Mouse (Mus musculus): ENCODE results near the gene Ahsg. TPM values are rescaled to one million over a fixed set of nuclear protein-coding genes. Genes with fewer than 3 reads are reported as not detected.

Gene Ahsg
- total RNA-seq, 2 experiments from 2014 or later, result not detected

- no peak for DNase-seq (ENCODE audit: low spot score in 2 of 2)
These were observed 4.4 kb upstream of the Ahsg start for GRCm38 (mm10) chr16:22886726-22887125.

GRCm38 (mm10) chr16:22888835-22889234, 2.2 kb upstream of the Ahsg start:
- DNase-seq (ENCODE audit: low spot score in 2 of 2), result no peak

- DNase-seq (ENCODE audit: low spot score in 2 of 2), result no peak
These were observed 1.4 kb upstream of the Ahsg start for GRCm38 (mm10) chr16:22889716-22890115.

GRCm38 (mm10) chr16:22891733-22892154, 667 bp downstream of the Ahsg start:
- DNase-seq (ENCODE audit: low spot score in 2 of 2), result no peak

GRCm38 (mm10) chr16:22894095-22894494, 3.0 kb downstream of the Ahsg start:
- DNase-seq (ENCODE audit: low spot score in 2 of 2), result no peak

GRCm38 (mm10) chr16:22896618-22897017, 5.5 kb downstream of the Ahsg start:
- no peak for DNase-seq (ENCODE audit: low spot score in 2 of 2)

- no peak for DNase-seq (ENCODE audit: low spot score in 2 of 2)
These were observed 8.3 kb downstream of the Ahsg start for GRCm38 (mm10) chr16:22899346-22899745.

GRCm38 (mm10) chr16:22899866-22900570, 8.9 kb downstream of the Ahsg start:
- DNase-seq (ENCODE audit: low spot score in 2 of 2), result no peak

- DNase-seq (ENCODE audit: low spot score in 2 of 2), result no peak
These were observed 10.2 kb downstream of the Ahsg start for GRCm38 (mm10) chr16:22901326-22901725.

- no peak for DNase-seq (ENCODE audit: low spot score in 2 of 2)
These were observed 18.2 kb downstream of the Ahsg start for GRCm38 (mm10) chr16:22909290-22909689.

- peak; percentile 12 to 17 for DNase-seq (ENCODE audit: low spot score in 2 of 2)
These were observed 20.9 kb downstream of the Ahsg start for GRCm38 (mm10) chr16:22911986-22912385.

- no peak for DNase-seq (ENCODE audit: low spot score in 2 of 2)
These were observed 21.8 kb downstream of the Ahsg start for GRCm38 (mm10) chr16:22912886-22913285.

- DNase-seq (ENCODE audit: low spot score in 2 of 2), result no peak
These were observed 23.2 kb downstream of the Ahsg start for GRCm38 (mm10) chr16:22914276-22914675.

GRCm38 (mm10) chr16:22918034-22918433, 27.0 kb downstream of the Ahsg start, which contains the start of gene Fetub:
Gene Fetub, plus strand, starts transcription at chr16:22918334.
- no peak for DNase-seq (ENCODE audit: low spot score in 2 of 2)

- DNase-seq (ENCODE audit: low spot score in 2 of 2), result no peak
These were observed 27.7 kb downstream of the Ahsg start for GRCm38 (mm10) chr16:22918664-22919312.

GRCm38 (mm10) chr16:22919971-22920854, 29.1 kb downstream of the Ahsg start:
- no peak for DNase-seq (ENCODE audit: low spot score in 2 of 2)

GRCm38 (mm10) chr16:22921761-22922160, 30.7 kb downstream of the Ahsg start:
- DNase-seq (ENCODE audit: low spot score in 2 of 2), result no peak

GRCm38 (mm10) chr16:22922433-22922832, 31.4 kb downstream of the Ahsg start:
- DNase-seq (ENCODE audit: low spot score in 2 of 2), result no peak

- no peak for DNase-seq (ENCODE audit: low spot score in 2 of 2)
These were observed 38.5 kb downstream of the Ahsg start for GRCm38 (mm10) chr16:22929575-22929974.

GRCm38 (mm10) chr16:22931431-22932200, 40.5 kb downstream of the Ahsg start:
- DNase-seq (ENCODE audit: low spot score in 2 of 2), result no peak

GRCm38 (mm10) chr16:22937631-22938030, 46.6 kb downstream of the Ahsg start:
- no peak for DNase-seq (ENCODE audit: low spot score in 2 of 2)
